Mouse (Mus musculus) ES-Bruce4 (cell line): Measurements from ENCODE around the gene Dync1li1.

Experiments used
- CTCF ChIP-seq: IDR thresholded peaks from one replicate; pipeline ENCODE4 v1.8.1; 2011; ENCODE audit warnings: low read depth, low read length
- POLR2A ChIP-seq: IDR thresholded peaks from one replicate; pipeline ENCODE4 v1.8.1; 2011; ENCODE audit warnings: low read length; ENCODE audit not compliant: insufficient read depth

- TF ChIP-seq POLR2A (no peak), CTCF (no peak)
These were observed 28.2 kb downstream of the Dync1li1 start for GRCm38 (mm10) chr9:114716677-114717331.
